Mouse (Mus musculus) cerebellum, postnatal 4 days (tissue): ENCODE data around the gene Pde3b.
A peak's percentile ranks its signal among the peaks of the same experiment; 100 is the strongest.
"Not testable (repeated sequence)": the region's sequence is repeated elsewhere in the genome, so short reads cannot be mapped to it uniquely, and the experiment has no call there.

Source experiments
- DNase-seq, 2 experiments: peaks; one replicate each; pipeline ENCODE4 v3.0.0; 2022; ENCODE audit warnings: low spot score in 2 of 2, mixed read lengths in 1 of 2

Gene Pde3b

GRCm38 (mm10) chr7:114479779-114480178 lies 64.7 kb downstream of the Pde3b start:
- no peak for DNase-seq

GRCm38 (mm10) chr7:114480196-114480989 lies 65.3 kb downstream of the Pde3b start:
- no peak for DNase-seq

- no peak for DNase-seq
Measured at GRCm38 (mm10) chr7:114481008-114481407, 65.9 kb downstream of the Pde3b start.

- no peak for DNase-seq
Measured at GRCm38 (mm10) chr7:114481429-114481931, 66.4 kb downstream of the Pde3b start.

GRCm38 (mm10) chr7:114492540-114492939 lies 77.5 kb downstream of the Pde3b start:
- no peak for DNase-seq

- DNase-seq = no peak
Measured at GRCm38 (mm10) chr7:114494033-114494432, 79.0 kb downstream of the Pde3b start.

GRCm38 (mm10) chr7:114499293-114499692 lies 84.2 kb downstream of the Pde3b start:
- DNase-seq = no peak

GRCm38 (mm10) chr7:114508879-114509278 lies 93.8 kb downstream of the Pde3b start:
- DNase-seq = no peak

GRCm38 (mm10) chr7:114520122-114520521 lies 105.0 kb downstream of the Pde3b start:
- no peak for DNase-seq

- no peak for DNase-seq
Measured at GRCm38 (mm10) chr7:114526245-114526644, 111.2 kb downstream of the Pde3b start.

- no peak for DNase-seq
Measured at GRCm38 (mm10) chr7:114536179-114536578, 121.1 kb downstream of the Pde3b start.

- DNase-seq = peak; percentile 71 to 82
Measured at GRCm38 (mm10) chr7:114562531-114563241, 147.6 kb downstream of the Pde3b start, which contains the start of gene Cyp2r1. Cyp2r1 (minus strand) TSS chr7:114562972.

GRCm38 (mm10) chr7:114573866-114574265 lies 158.8 kb downstream of the Pde3b start:
- DNase-seq = not testable (repeated sequence)

GRCm38 (mm10) chr7:114576931-114577330 lies 161.8 kb downstream of the Pde3b start:
- no peak for DNase-seq

GRCm38 (mm10) chr7:114577665-114578064 lies 162.6 kb downstream of the Pde3b start:
- no peak for DNase-seq

GRCm38 (mm10) chr7:114580426-114580825 lies 165.3 kb downstream of the Pde3b start:
- peak in 1 of 2 experiments; percentile 52 for DNase-seq

GRCm38 (mm10) chr7:114581200-114581599 lies 166.1 kb downstream of the Pde3b start:
- DNase-seq = no peak

- DNase-seq = no peak
Measured at GRCm38 (mm10) chr7:114582441-114582840, 167.4 kb downstream of the Pde3b start.
